Mouse (Mus musculus): Measurements from ENCODE around the gene Serinc2.

- TF ChIP-seq POLR2A (IDR thresholded peaks at IDR 0.05; ENCODE audit: extremely low read depth, insufficient read depth, low read length) (no peak), CTCF (IDR thresholded peaks at IDR 0.05; ENCODE audit: extremely low read depth, insufficient read depth, low read length) (peak; percentile 90)
Measured at GRCm38 (mm10) chr4:130246132-130246531, 32.9 kb downstream of the Serinc2 start.
